Mouse (Mus musculus) lung, adult 10 weeks (tissue): ENCODE results near the gene Tmem121. TPM values are rescaled to one million over a fixed set of nuclear protein-coding genes. Genes with fewer than 3 reads are reported as not detected.

Experiments
- polyA plus RNA-seq: library from polyadenylated mRNA; stranded (reverse); fragments of 350-450 nt; fragmentation: Illumina TruSeq; extraction: RNeasy Lipid Tissue Mini Kit (QIAGEN cat#74804); gene quantifications from one replicate; pipeline ENCODE4 v1.2.3, GENCODE M21; 2014; ENCODE audit warnings: low read depth, low replicate concordance; ENCODE audit not compliant: insufficient read depth

Tmem121 gene
- not detected for polyA plus RNA-seq

GRCm38 (mm10) chr12:113185442-113186291 is at the start of gene Tmem121:
Gene Tmem121 (plus strand): TSS chr12:113185930.

GRCm38 (mm10) chr12:113139908-113140615 is 45.7 kb upstream of the Tmem121 start, which contains the start of gene Crip2:
Gene Crip2 (plus strand): TSS chr12:113140236.

GRCm38 (mm10) chr12:113146112-113147057 is 39.3 kb upstream of the Tmem121 start, which contains the start of gene Crip1:
Gene Crip1 (plus strand): TSS chr12:113146316.

DNA sequence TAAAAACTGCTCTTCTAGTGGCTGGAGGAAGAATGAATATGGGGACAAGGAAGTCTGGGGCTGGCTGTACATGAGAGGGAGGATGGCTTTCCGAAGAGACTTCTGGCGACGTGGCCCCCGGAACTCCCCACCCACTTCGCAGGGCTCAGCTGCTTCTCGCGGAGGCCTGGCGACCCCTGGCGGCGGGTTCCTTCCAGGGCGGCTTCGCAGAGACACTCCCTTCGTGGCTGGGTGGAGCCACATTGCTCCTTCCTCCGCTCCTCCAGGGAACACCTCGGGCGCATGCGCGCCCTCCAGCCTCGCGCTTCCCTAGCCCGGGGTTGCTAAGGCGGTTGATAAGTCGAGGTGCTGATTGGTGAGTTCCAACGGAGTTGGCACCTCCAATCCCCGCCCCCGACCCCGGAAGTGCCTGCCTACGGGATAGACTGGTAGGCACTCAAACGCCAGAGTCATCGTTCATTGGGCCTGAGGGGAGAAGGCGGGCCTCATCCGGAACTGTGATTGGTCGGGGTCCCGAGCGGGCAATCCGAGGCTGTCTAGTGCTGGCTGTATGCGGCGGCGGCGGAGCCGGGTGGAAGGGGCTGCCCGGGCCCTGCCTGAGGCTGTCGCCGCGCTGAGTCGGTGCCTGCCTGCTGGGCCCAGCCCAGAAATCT is 29.7 kb upstream of the Tmem121 start, which contains the start of gene Tedc1:
Gene Tedc1, plus strand, starts transcription at position 535 of the 653 bp plus-strand sequence.

Other genes starting within 250 kb of the Tmem121 start
- gene Nudt14, start 243.8 kb upstream of the Tmem121 start, polyA plus RNA-seq, result 42.2 TPM
- 12.4 TPM for gene Btbd6, start 209.4 kb upstream of the Tmem121 start, polyA plus RNA-seq
- 17.6 TPM for gene Brf1, start 185.2 kb upstream of the Tmem121 start, polyA plus RNA-seq
- 15.8 TPM for gene Pacs2, start 171.4 kb upstream of the Tmem121 start, polyA plus RNA-seq
- not detected for gene Tex22, start 111.4 kb upstream of the Tmem121 start, polyA plus RNA-seq
- 19.6 TPM for gene Mta1, start 87.7 kb upstream of the Tmem121 start, polyA plus RNA-seq
- gene Crip2, start 45.7 kb upstream of the Tmem121 start, polyA plus RNA-seq, result 636 TPM
- gene Crip1, start 39.6 kb upstream of the Tmem121 start, polyA plus RNA-seq, result 1,078 TPM
- gene Tedc1, start 29.5 kb upstream of the Tmem121 start, polyA plus RNA-seq, result 0.53 TPM